Mouse (Mus musculus): ENCODE data around the gene Ccdc60. TPM values are rescaled to one million over a fixed set of nuclear protein-coding genes. Genes with fewer than 3 reads are reported as not detected.

The Ccdc60 gene
- polyA plus RNA-seq, 1 experiment, result 0.07 TPM

DNA sequence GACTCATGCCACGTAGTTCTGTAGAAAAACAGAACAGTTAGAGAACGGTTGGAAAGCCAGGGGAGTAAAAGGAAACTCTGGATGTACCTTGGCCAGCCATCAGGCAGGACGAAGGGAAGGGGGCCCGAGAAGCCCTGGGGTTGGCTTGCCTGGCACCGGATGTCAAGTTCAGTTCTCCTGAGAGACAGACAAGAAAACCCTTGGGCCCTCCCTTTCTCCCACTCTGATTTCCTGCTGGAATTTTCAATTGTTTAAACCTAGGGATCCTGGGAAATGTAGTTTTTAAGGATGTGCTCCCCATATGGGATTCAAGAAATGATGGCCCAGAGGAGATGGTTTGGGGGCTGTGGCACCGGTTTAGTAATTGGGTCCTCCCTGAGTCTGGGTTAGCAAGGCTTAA, 60.4 kb downstream of the Ccdc60 start:
- TF ChIP-seq MYOD1 (IDR thresholded peaks at IDR 0.05; ENCODE audit: control insufficient read depth, insufficient read length, low read depth) (no peak), CTCF (IDR thresholded peaks at IDR 0.05; ENCODE audit: control insufficient read depth, insufficient read depth, insufficient read length) (no peak), FOSL1 (IDR thresholded peaks at IDR 0.05; ENCODE audit: insufficient read depth, low read length, poor library complexity, severe bottlenecking) (no peak), MYOG (IDR thresholded peaks at IDR 0.05; ENCODE audit: control insufficient read depth, extremely low read depth, insufficient read length) (no peak), USF1 (IDR thresholded peaks at IDR 0.05; ENCODE audit: low read depth) (no peak), CEBPB (IDR thresholded peaks at IDR 0.05; ENCODE audit: low read depth) (no peak), MAX (IDR thresholded peaks at IDR 0.05) (no peak)
- no peak overlapping the region for H3ac ChIP-seq (ENCODE audit: control insufficient read depth, insufficient read length, low read depth)
- H3K27me3 ChIP-seq (ENCODE audit: control insufficient read depth, insufficient read depth, insufficient read length), result no peaks in the 10 kb centered on the region
- H3K79me2 ChIP-seq (ENCODE audit: control insufficient read depth, insufficient read depth), result no peaks in the 10 kb centered on the region
- H3K79me3 ChIP-seq (ENCODE audit: low read depth), result no peaks in the 10 kb centered on the region
- H3K36me3 ChIP-seq (ENCODE audit: control insufficient read depth, insufficient read depth), result no peaks in the 10 kb centered on the region
- no peak overlapping the region for H3K4me3 ChIP-seq (ENCODE audit: insufficient read depth, poor library complexity, severe bottlenecking)

DNA sequence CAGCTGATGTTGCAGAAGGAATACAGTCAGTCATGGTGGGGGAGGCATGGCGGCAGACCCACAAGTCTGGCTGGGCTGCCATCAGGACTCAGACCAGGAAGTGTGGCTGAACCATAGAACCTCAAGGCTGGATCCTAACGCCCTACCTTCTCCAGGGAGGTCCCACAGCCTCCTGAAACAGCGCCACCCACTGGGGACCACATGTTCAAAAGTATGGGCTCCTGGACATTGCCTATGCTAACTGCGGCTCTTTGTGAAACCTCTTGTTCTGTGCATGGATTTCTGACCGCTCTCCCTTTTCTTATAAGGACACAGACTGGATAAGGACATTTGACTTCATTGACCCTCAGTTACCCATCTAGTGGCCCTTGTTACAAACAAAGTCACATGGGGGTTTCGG, 64.8 kb downstream of the Ccdc60 start:
- no peak for TF ChIP-seq MAX (IDR thresholded peaks at IDR 0.05)
- no peak for TF ChIP-seq CEBPB (IDR thresholded peaks at IDR 0.05; ENCODE audit: low read depth)
- TF ChIP-seq FOSL1 (IDR thresholded peaks at IDR 0.05; ENCODE audit: insufficient read depth, low read length, poor library complexity, severe bottlenecking), result no peak
- no peak for TF ChIP-seq MYOD1 (IDR thresholded peaks at IDR 0.05; ENCODE audit: control insufficient read depth, insufficient read length, low read depth)
- no peak for TF ChIP-seq CTCF (IDR thresholded peaks at IDR 0.05; ENCODE audit: control insufficient read depth, insufficient read depth, insufficient read length)
- TF ChIP-seq USF1 (IDR thresholded peaks at IDR 0.05; ENCODE audit: low read depth), result no peak
- TF ChIP-seq MYOG (IDR thresholded peaks at IDR 0.05; ENCODE audit: control insufficient read depth, extremely low read depth, insufficient read length), result no peak
- H3ac ChIP-seq (ENCODE audit: control insufficient read depth, insufficient read length, low read depth), result no peak overlapping the region
- no peak overlapping the region for H3K4me3 ChIP-seq (ENCODE audit: insufficient read depth, poor library complexity, severe bottlenecking)
- no peaks in the 10 kb centered on the region for H3K27me3 ChIP-seq (ENCODE audit: control insufficient read depth, insufficient read depth, insufficient read length)
- no peaks in the 10 kb centered on the region for H3K79me3 ChIP-seq (ENCODE audit: low read depth)
- no peaks in the 10 kb centered on the region for H3K79me2 ChIP-seq (ENCODE audit: control insufficient read depth, insufficient read depth)
- no peaks in the 10 kb centered on the region for H3K36me3 ChIP-seq (ENCODE audit: control insufficient read depth, insufficient read depth)

DNA sequence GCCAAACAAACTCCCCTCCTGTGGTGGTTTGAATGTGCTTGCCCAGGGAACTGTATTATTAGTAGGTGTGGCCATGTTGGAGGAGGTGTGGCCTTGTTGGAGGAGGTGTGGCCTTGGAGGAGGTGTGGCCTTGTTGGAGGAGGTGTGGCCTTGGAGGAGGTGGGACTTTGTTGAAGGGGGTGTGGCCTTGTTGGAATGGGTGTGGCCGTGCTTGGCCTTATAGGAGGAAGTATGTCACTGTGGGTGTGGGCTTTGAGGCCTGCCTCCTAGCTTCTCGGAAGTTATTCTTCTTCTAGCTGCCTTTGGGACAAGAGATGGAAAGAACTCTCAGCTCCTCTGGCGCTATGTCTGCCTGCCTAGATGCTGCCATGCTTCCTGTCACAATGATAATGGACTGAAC, 66.9 kb downstream of the Ccdc60 start:
- Histone ChIP-seq H3K36me3 (ENCODE audit: control insufficient read depth, insufficient read depth) (no peaks in the 10 kb centered on the region), H3K79me3 (ENCODE audit: low read depth) (no peaks in the 10 kb centered on the region), H3K4me3 (ENCODE audit: insufficient read depth, poor library complexity, severe bottlenecking) (no peak overlapping the region), H3ac (ENCODE audit: control insufficient read depth, insufficient read length, low read depth) (no peak overlapping the region), H3K27me3 (ENCODE audit: control insufficient read depth, insufficient read depth, insufficient read length) (no peaks in the 10 kb centered on the region), H3K79me2 (ENCODE audit: control insufficient read depth, insufficient read depth) (no peaks in the 10 kb centered on the region)
- no peak for TF ChIP-seq FOSL1 (IDR thresholded peaks at IDR 0.05; ENCODE audit: insufficient read depth, low read length, poor library complexity, severe bottlenecking)

DNA sequence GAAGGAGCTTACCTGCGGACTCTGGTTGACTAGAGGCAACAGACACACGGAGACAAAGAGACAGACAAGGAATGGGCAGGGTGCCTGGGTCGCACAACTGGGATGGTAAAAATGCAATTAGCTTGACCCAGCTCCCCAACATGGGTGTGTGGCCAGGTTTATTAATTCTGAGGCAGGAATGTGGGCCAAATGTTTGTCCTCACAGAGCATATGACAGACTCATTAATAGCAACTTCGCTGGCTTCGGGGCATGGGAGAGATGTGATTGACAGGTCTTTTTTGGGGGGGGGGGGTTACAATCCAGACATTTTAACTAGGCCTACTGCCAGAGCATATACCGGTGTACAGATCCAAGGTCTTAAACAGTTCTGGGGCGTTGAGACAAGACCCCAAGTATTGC, 69.5 kb downstream of the Ccdc60 start:
- TF ChIP-seq MYOG (IDR thresholded peaks at IDR 0.05; ENCODE audit: control insufficient read depth, extremely low read depth, insufficient read length), result no peak
- no peak for TF ChIP-seq MYOD1 (IDR thresholded peaks at IDR 0.05; ENCODE audit: control insufficient read depth, insufficient read length, low read depth)
- TF ChIP-seq CTCF (IDR thresholded peaks at IDR 0.05; ENCODE audit: control insufficient read depth, insufficient read depth, insufficient read length), result no peak
- no peak for TF ChIP-seq CEBPB (IDR thresholded peaks at IDR 0.05; ENCODE audit: low read depth)
- TF ChIP-seq USF1 (IDR thresholded peaks at IDR 0.05; ENCODE audit: low read depth), result no peak
- no peak for TF ChIP-seq MAX (IDR thresholded peaks at IDR 0.05)
- Histone ChIP-seq H3K79me2 (ENCODE audit: control insufficient read depth, insufficient read depth) (no peaks in the 10 kb centered on the region), H3K36me3 (ENCODE audit: control insufficient read depth, insufficient read depth) (no peaks in the 10 kb centered on the region), H3ac (ENCODE audit: control insufficient read depth, insufficient read length, low read depth) (no peak overlapping the region), H3K79me3 (ENCODE audit: low read depth) (no peaks in the 10 kb centered on the region), H3K4me3 (ENCODE audit: insufficient read depth, poor library complexity, severe bottlenecking) (no peak overlapping the region), H3K27me3 (ENCODE audit: control insufficient read depth, insufficient read depth, insufficient read length) (no peaks in the 10 kb centered on the region)

DNA sequence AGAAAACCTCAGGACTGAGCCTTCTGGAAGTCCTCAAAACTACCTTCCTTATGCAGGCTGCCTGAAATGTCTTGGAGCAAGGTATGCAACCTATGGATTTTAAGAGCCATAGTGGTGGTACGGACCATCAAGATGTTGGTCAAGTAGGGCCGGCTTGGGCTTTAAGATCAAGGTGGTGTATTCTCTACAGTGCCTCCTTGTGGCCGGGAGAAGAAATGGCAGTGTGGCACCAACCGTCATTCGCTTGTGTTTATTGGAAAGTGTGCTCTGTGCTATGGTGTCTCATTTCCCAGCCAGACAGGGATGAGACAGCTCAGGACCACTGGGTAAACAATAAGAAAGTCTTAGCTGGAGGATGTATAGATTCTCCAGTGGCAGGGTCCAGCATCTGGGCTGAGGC, 76.1 kb downstream of the Ccdc60 start:
- no peaks in the 10 kb centered on the region for H3K79me3 ChIP-seq (ENCODE audit: low read depth)
- no peaks in the 10 kb centered on the region for H3K79me2 ChIP-seq (ENCODE audit: control insufficient read depth, insufficient read depth)
- TF ChIP-seq CEBPB (IDR thresholded peaks at IDR 0.05; ENCODE audit: low read depth) (no peak), MAX (IDR thresholded peaks at IDR 0.05) (no peak), MYOG (IDR thresholded peaks at IDR 0.05; ENCODE audit: control insufficient read depth, extremely low read depth, insufficient read length) (no peak), FOSL1 (IDR thresholded peaks at IDR 0.05; ENCODE audit: insufficient read depth, low read length, poor library complexity, severe bottlenecking) (no peak), MYOD1 (IDR thresholded peaks at IDR 0.05; ENCODE audit: control insufficient read depth, insufficient read length, low read depth) (no peak), USF1 (IDR thresholded peaks at IDR 0.05; ENCODE audit: low read depth) (no peak)
- no peaks in the 10 kb centered on the region for H3K36me3 ChIP-seq (ENCODE audit: control insufficient read depth, insufficient read depth)
- H3ac ChIP-seq (ENCODE audit: control insufficient read depth, insufficient read length, low read depth), result no peak overlapping the region
- no peak overlapping the region for H3K4me3 ChIP-seq (ENCODE audit: insufficient read depth, poor library complexity, severe bottlenecking)
- no peaks in the 10 kb centered on the region for H3K27me3 ChIP-seq (ENCODE audit: control insufficient read depth, insufficient read depth, insufficient read length)

DNA sequence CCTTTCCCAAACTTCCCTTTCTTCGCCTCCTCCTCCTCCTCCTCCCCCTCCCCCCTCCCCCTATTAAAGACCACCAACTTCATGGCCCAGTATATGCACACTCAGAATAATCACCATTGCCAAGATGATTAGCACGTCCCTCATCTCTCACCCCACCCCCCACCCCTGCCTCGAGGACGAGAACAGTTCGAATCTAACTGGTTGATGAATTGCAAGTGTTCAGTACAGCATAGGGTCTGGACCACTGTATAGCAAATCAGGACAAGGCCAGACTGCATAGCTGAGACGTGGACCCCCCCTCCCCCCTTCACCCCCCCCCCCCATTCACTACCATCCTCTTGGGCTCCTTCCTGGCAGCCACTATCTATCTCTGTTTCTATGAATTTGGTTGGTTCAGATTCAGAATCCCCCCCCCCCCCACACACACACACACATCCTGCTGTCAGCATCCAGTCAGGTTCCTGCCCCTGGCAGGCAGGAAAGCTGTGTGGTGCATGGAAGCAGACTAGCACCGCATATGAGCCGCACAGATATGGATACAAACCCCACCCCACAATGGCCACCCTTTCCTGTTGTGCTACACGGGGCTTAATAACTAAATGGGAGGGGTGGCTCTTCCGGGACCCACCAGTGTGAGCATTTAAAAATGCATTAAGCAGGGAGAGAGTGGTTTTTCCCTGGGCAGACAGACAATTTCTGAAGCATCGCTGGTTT, 79.2 kb downstream of the Ccdc60 start:
- Histone ChIP-seq H3K36me3 (ENCODE audit: control insufficient read depth, insufficient read depth) (no peaks in the 10 kb centered on the region), H3K79me3 (ENCODE audit: low read depth) (no peaks in the 10 kb centered on the region), H3K27me3 (ENCODE audit: control insufficient read depth, insufficient read depth, insufficient read length) (no peaks in the 10 kb centered on the region)

More for the DNA sequence above, 79.2 kb downstream of the Ccdc60 start:
- TF ChIP-seq MYOG (IDR thresholded peaks at IDR 0.05; ENCODE audit: control insufficient read depth, extremely low read depth, insufficient read length), result no peak
- no peak for TF ChIP-seq MYOD1 (IDR thresholded peaks at IDR 0.05; ENCODE audit: control insufficient read depth, insufficient read length, low read depth)
- no peak for TF ChIP-seq CEBPB (IDR thresholded peaks at IDR 0.05; ENCODE audit: low read depth)
- no peak for TF ChIP-seq CTCF (IDR thresholded peaks at IDR 0.05; ENCODE audit: control insufficient read depth, insufficient read depth, insufficient read length)
- no peak for TF ChIP-seq MAX (IDR thresholded peaks at IDR 0.05)
- TF ChIP-seq FOSL1 (IDR thresholded peaks at IDR 0.05; ENCODE audit: insufficient read depth, low read length, poor library complexity, severe bottlenecking), result no peak
- TF ChIP-seq USF1 (IDR thresholded peaks at IDR 0.05; ENCODE audit: low read depth), result no peak
- Histone ChIP-seq H3ac (ENCODE audit: control insufficient read depth, insufficient read length, low read depth) (no peak overlapping the region), H3K4me3 (ENCODE audit: insufficient read depth, poor library complexity, severe bottlenecking) (no peak overlapping the region), H3K79me2 (ENCODE audit: control insufficient read depth, insufficient read depth) (no peaks in the 10 kb centered on the region)

All from C2C12 (cell line).